In the genomic region with DNA sequence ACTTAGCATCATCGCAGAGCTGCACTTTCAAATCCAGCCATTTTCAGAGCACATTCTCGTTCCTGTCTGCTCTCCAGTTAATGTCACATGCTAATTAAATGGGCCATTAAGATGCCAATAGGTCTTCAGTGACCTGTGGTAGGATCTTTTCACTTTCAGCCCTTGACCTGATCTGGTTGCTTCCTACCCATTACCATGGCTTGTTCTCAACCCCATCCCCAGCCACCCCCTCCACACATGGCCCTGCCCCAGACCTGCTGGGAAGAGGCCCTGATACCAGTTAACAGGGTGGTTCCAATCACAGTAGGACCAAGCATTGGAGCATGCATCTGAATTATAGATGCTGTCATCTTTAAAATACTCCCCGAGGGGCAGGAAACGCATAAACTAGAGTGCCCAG, we compare ENCODE assay signal across 19 mouse cellular contexts.
"Had no signal": no experiment of that assay in that cellular context is flagged by ENCODE, and none has a peak within 500 bp of the region (broad histone marks: within the 10 kb centered on the region; RNA-seq: fewer than 3 reads in every experiment).

No protein-coding gene starts in this region.

- H3K4me3 ChIP-seq: limb, embryonic 12.5 days; limb, embryonic 15.5 days; liver, embryonic 12.5 days had no signal

- H3K9ac ChIP-seq: limb, embryonic 12.5 days; limb, embryonic 15.5 days; liver, embryonic 12.5 days had no signal

- H3K27ac ChIP-seq: limb, embryonic 12.5 days; limb, embryonic 15.5 days; liver, embryonic 12.5 days; stomach, postnatal 0 days had no signal

- ATAC-seq: intestine, postnatal 0 days; liver, embryonic 12.5 days had no signal

- H3K27me3 ChIP-seq: limb, embryonic 12.5 days; limb, embryonic 15.5 days; liver, embryonic 12.5 days had no signal

- DNase-seq: kidney, adult 8-10 months; kidney, postnatal 10 days; left cerebral cortex, postnatal 4 days; lung, adult 2 months; lung, postnatal 14 days; lung, postnatal 4 days; midbrain, embryonic 14.5 days; right cerebral cortex, adult 18-20 months; right cerebral cortex, postnatal 14 days; right cerebral cortex, postnatal 4 days; thymus, adult 2 months; thymus, postnatal 14 days; thymus, postnatal 4 days had no signal

- H3K9me3 ChIP-seq: limb, embryonic 15.5 days; liver, embryonic 12.5 days had no signal

- H3K4me2 ChIP-seq: limb, embryonic 12.5 days; limb, embryonic 15.5 days; liver, embryonic 12.5 days; midbrain, embryonic 11.5 days had no signal

- H3K36me3 ChIP-seq: limb, embryonic 12.5 days; limb, embryonic 15.5 days had no signal
